Mouse (Mus musculus) adrenal gland, postnatal 25 days (tissue): ENCODE results near the gene Myt1l. TPM values are rescaled to one million over a fixed set of nuclear protein-coding genes. Genes with fewer than 3 reads are reported as not detected.
A peak's percentile ranks its signal among the peaks of the same experiment; 100 is the strongest.

Experiments
- DNase-seq: peaks from one replicate; pipeline ENCODE4 v3.0.0; 2021; ENCODE audit warnings: mixed read lengths
- total RNA-seq: library from RNA; stranded (reverse); gene quantifications from 2 replicates; pipeline ENCODE4 v1.2.3, GENCODE M21; 2021

Myt1l gene
- total RNA-seq, 1 experiment from 2014 or later, result 2.9 TPM

DNA sequence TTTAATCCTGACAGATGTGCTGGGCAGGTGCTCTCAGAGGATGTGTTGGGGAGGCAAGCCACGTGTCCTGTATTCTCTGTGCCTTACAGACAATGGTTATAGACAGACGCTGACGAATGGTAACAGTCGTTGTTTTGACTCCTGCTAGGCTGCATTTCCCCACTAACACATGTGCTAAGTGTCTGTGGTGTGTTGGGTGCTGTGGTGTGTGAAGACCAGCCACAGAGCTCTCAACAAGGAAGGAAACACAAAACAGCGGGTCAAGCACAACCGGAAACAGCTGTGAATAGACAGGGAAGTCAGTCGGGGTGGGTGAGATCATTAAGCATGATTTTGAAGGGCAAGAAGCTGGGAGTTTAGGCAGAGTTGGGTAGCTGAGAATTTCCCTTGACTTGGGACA is 41.1 kb downstream of the Myt1l start:
- DNase-seq, result no peak

DNA sequence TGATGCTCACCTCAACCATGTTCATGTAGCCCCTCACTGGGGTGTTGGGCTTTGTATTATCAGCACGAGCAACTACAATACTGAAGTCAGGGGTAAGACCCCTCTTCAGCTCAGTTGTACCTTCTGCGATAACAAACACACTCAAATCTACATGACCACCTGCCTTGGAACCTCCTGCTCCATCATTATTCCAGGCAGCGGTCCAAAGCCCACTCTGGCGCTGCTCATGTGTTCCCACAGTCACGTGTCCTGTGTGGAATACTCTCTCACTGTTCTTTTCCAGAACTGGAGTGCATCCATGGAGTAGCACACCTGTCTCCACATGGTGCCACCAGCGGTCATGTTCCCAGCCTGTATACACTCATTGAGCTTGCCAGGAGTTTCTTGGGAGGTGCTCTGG is 42.2 kb downstream of the Myt1l start:
- DNase-seq, result no peak

DNA sequence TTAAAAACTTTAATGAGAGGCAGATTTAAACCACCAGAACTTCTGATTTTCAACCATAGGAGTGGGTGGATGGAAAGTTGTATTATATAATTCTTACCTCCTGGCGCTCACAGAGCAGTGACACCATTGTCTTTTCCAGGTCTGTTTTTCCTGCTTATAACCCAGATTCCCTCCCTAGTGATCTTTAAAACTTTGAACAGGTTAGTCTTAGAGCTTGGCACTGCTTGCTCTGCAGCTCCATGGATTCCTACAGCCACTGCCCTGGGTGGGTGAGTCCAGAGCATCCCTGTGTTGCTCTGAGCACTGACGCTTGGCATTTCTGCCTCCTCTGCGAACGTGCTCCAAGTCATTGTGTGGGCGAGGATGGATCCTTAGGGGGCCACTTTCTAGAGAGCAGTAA is 43.4 kb downstream of the Myt1l start:
- no peak for DNase-seq

DNA sequence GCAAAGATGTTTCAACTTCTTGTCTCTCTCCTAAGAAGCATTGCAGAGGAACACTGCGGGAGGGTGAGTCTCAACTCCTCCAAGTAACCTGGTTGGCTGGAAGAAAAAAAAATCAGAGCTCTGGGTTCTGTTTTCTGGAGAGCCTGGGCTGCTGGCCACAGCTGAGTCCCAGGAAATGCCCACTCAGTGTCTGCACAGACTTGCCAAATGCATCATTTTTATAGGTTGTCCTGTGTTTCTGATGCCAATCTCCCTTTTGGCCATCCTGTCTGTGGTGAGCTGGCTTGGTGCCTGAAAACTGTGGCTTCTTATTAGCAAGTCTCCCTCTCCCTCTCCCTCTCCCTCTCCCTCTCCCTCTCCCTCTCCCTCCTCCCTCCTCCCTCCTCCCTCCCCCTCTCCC is 65.6 kb downstream of the Myt1l start:
- no peak for DNase-seq

DNA sequence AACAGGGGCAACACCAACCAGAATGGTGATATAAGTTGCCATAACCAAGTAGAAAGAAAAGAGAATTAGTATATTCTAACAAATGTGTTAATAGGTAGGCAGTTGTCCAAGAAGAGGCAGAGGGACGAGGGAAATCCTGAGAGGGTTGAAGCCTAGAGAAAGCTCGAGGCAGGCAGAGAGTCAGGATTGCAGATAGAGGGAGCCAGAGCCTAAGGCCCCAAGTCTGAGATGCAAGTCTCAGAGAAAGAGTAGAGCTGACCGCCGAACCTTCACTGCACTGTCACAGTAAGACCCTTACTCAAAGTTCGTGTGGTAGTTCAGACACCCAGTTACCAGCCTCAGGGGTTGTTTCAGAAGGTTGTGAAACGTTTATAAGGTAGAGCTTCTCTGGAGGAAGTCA is 71.7 kb downstream of the Myt1l start:
- DNase-seq, result no peak

DNA sequence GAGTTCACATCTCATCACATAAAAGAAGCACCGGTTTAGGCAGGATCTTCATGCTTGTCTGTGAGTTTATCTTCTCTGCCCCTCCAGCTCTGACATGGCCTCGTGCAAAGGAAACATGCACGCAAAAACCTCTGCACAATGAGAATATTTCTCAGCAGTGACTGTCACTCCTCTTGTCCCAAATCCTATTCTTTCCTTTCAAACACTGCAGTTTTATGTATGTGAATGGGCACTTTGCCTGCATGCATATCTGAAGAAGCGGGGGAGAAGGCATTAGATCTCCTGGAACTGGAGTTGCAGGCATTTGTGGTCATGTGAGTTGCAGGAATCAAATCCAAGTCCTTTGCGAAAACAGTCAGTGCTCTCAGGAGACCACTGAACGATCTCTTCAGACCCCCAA is 73.0 kb downstream of the Myt1l start:
- DNase-seq, result no peak

DNA sequence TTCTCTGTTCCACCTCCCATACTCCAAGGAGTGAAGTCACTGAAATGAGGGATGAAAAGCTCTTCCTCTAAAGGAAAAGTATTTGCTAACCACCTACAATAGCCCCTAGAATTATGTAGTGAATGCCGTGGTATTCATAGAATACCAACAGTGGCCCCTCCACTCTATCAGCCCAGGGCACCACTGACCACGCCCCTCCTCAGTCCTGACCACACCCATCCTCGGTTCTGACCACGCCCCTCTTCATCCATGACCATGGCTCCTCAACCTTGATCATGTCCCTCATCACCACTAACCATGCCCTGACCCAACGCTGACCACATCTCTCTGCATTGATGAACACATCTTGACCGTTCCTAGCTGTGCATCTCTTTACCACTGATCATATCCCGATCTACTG is 76.5 kb downstream of the Myt1l start:
- DNase-seq, result no peak

DNA sequence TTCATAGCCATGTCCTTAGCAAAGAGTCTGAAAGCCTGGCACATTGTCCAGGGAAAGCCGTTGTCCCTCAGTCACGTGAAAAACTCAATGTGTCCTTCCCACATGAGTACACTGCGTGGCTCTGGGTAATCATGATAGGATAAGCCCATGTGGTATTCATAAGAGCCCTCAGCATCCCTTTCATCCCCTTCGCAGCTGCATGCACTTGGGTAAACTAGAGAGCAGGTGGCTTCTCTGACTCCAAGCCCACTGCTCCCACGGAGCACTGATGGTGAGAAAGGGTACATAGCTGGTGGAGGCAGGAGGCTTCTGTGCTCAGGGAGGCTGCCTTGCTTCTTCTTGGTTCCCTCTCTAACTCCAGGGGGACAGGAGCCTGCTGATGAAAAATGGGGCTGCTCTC is 76.9 kb downstream of the Myt1l start:
- no peak for DNase-seq

DNA sequence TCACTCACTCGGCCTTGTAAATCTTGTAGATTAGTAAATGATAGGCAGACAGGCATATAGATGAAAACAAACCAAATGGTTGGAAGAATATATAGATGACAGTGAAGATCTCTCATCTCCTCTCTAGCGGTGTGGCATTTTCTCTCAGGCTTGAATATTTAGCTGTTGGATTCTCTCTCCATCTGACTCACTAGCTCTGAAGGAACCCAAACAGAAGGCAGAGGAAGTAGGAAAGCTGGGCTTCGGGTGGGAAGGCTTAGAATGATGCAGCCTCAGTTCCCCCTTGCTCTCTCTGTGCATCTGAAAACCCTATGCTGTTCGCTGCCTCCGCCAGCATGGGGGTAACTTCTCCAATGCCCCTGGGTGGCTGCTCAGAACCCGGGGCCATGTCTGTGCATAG is 78.0 kb downstream of the Myt1l start:
- no peak for DNase-seq

DNA sequence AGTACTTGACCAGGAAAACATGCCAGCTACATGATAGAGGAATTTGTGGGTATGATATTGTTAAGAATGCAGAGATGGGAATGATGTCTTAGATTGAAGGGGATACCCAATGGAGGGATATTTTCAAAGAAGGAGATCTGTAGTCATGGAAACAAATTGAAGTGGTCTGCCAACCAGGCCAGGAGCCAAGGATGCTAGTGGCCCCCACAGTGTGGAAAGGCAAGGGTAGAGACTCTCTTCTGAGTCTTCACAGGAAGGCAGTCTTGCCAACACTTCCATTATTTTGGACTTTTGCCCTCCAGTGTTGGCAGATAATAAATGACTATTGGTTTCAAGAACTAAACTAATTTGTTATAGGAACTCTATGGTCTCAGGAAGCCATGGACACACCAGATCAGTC is 89.6 kb downstream of the Myt1l start:
- no peak for DNase-seq

DNA sequence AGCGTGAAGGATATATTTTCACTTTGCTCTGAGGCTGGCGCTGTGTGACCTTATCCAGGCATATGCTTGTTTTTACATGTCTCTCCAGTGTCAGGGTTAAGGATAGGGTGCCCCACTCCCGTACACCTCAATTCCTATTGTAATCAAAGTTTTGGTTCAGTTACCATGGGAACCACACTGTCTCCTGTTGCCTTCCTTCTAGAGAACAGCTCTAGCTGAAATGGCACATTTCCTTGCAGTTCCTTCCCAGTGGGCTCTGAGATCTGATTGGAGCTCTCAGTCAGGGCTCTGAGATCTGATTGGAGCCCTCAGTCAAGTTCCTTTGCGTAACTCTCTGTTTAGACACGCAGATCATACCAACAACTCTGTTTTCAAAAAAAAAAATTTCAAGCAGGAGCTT is 93.3 kb downstream of the Myt1l start:
- no peak for DNase-seq

DNA sequence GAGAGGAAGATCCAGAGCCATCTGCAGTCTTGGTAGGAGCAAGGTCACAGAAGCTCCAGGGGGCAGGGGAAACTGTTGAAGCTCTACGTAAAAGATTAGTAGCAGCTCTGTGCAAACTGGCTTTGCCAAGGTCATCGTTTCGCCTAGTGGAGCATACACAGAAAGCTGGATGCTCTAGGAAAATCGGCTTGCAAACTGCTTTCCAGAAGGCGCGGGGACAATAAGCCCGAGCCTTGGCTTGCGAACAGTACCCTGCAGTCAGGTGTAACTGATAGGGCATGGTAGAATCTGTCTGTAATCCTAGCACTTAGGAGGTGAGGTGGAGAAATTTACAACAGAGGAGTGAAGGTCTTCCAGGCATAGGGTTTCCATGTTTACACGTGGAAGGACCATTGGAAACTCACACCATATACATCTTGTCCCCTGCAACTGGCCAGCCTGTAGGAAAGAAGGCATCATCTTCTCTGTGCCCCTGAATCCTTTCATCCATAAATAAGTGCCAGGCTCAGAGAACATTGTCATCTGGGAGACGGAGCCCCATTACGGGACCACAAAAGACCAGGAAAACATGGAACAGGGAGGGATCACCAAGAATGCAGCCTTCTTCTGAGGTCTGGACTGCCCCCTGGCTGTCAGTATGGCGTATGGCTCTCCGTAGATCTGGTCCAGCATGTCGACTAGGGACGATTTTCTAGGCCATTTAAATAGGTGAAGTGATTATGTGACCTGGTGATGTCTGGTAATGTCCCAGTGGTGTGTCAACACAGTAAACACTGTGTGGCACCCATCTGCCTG is 100.0 kb downstream of the Myt1l start:
- DNase-seq, result peak; percentile 20

DNA sequence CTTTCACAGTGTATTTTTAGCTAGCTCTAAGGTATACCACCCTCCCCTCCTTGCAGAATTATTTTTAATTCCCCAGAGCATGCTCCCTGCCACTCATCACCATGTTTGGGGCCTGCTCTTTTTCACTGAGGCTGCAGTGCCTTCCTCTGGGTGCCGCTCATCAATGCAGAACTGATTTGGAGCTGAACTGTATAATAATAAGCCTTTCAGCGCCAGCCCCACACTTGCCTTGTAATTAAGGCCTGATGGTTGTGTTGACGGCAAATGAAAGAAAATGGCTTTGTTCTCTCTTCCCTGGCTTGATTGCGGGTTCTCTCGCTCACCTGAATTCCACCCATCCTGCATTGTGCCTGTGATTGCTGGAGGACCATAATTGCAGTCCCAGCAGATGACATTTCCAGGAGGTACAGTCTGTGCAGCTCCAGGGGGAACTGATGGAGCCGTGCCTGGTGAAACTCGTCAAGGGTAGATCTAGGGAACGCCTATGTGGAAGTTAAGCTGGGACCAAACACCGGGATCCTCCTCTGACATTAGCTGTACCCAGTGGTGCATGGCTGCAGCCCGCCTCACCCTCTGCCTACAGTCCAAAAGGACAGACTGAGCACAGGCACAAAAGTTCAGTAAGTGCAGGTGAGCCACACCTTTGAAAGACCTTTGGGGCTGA is 101.8 kb downstream of the Myt1l start:
- no peak for DNase-seq

DNA sequence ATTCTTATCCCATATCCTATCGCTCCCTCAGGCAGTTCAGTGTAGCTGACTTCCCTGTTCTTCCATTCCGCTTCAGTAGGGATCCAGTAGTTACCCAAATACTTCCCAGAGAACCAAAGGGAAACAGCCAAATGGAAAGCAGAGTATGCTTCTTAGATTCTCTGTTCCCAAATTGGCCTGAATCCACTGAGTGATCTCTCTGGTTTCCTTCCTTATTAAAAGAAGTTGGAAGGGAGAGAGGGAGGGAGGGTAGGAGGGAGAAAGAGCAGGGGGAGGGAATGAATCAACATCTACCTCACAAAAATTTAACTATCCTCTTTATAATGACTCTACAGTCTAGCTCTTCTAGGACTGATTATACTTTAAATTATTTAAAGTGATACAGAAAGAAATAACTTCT is 106.3 kb downstream of the Myt1l start:
- no peak for DNase-seq

DNA sequence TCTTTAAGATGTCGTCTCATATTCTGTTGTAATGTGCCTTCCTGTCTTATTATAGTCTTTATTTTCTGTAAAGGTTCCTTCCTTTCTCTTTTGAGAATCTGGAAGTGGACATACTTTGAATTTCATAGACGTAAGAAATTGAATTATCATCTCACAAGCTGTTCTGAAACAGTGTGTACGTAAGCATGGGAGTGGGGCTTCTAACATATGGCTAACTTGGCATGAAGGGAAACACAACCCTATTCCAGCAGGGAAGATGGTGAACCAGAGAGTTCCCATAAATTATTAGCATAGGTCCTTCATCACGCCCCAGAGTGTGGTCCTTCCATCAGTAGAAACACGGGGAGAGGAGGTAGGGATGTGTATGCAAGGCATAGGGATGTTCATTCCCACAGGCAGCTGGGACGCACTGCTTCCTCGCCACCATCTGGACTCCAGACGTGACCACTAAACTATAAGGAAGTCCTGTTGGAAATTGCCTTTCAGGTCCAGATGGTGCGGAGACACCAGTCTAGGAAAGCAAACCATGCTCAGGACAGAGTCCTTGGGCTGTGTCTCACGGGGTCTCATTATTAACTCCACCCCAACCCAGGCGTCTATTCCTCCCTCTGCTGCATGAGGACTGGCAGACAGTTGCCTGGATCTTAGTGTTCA is 111.5 kb downstream of the Myt1l start:
- no peak for DNase-seq

DNA sequence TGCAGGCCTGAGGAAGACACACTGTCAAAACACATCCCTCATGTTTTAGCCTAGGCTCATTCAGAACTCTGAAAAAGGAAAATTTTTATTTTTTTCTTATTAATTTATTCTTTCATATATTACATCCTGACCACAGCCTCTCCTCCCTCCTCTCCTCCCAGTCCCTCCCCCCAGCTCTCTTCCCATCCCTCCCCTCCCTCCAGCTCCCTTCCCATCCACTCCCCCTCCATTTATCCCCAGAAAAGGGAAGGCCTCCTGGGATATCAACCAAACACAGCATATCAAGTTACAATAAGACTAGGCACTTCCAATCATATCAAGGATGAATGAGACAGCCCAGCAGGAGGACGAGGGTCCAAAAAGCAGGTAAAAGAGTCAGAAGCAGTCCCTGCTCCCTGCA is 112.0 kb downstream of the Myt1l start:
- DNase-seq, result no peak

DNA sequence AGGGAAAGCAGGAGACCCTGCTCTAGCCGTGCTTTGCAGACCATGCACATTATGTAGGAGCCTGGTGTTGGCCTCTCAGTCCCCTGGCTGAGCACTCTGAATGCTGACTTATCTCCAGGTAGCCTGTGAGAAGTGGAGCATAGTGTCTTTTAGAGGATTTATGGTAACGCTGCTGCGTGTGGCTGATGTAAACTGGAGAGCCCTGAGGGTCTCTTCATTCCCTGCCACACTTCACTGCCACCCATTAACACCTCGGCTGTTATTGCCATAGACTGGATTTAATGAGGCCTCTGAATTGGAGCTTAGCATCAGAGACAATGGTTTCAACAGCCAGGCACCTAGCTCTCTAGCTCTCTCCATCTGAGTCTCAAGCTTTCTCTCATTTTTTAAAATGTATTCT is 114.7 kb downstream of the Myt1l start:
- no peak for DNase-seq

DNA sequence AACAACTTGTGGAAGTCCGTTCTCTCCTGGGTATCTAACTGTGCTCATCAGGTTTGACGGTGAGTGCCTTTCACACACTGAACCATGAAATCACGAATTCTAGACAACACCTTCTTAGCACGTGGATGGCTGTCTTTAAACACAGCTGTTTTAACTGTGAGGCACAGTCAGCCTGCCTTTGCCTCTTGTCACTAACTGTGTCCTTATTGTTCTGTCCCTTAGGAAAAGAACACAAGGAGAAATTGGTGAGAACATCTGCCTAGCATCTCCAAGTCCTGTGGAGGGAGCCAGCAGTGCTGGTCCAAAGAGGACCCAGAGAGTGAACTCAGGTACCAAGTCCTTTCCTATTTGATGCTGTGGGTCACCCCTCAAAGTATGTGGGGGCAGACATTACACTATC is 115.9 kb downstream of the Myt1l start:
- no peak for DNase-seq

DNA sequence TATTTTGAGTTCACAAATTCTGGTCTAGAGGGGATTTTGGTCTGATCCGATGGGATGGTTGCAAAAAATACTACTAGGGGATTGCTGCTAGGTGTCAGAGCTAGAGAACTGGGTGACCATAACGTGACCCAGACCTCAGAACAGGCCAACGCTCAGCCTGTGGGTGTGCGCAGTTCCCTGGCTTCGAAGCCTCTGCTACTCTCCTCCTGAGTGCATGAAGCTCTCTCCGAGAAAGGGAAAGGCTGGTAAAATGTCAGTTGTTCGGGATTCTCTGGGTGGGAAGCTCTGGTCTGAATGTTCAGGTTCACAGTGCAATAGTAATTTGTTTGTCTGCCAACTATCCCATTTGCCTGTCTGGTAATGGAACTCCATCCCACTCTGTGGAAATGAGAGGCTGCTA is 116.5 kb downstream of the Myt1l start:
- no peak for DNase-seq

DNA sequence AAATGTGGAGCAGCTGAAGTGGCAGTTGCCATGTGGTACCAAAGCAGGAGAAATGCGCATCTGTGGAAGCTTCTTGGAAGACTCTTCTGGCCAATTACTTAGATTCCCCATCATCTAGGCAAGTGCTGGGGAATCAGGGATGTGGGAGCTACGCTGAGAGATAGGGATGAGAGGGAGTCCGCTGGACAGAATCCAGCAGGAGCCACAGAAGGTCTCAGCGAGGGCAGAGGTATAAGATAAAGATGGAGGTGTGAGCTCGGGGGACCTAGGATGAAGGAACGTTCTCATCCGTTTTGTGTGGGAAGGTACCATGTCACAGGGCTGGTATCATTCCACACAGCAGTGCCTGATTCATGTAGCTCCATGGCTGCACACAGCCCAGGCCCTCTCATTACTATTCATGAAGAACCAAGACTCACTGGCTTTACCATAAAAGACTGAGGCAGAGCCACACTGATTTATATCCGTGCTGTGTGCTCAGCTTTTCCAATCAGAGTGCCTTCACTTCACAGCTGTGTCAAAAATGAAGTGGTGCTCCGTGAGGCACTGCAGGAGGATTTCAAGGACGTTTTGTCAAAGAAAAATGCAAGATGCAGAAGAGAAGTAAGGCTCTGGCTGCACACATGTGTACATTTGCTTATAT is 121.4 kb downstream of the Myt1l start:
- DNase-seq, result no peak

DNA sequence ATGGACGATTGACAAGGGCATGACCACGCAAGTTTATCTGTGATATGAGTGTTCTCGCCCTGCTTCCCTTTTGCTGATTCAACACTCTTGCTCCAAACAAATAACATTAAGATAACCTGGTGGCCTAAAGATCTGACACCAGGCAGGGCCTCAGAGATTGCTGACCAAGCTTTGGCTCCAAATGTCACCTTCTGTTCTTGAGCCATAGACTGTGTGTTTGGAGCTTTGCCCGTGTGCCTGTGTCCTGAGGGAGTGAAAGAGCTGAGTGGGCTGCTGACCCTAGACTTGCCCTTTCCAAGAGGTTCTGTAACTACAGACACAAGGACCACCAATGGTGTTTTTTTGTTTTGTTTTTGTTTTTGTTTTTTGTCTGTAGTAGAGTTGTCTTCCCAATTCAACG is 124.3 kb downstream of the Myt1l start:
- DNase-seq, result no peak

DNA sequence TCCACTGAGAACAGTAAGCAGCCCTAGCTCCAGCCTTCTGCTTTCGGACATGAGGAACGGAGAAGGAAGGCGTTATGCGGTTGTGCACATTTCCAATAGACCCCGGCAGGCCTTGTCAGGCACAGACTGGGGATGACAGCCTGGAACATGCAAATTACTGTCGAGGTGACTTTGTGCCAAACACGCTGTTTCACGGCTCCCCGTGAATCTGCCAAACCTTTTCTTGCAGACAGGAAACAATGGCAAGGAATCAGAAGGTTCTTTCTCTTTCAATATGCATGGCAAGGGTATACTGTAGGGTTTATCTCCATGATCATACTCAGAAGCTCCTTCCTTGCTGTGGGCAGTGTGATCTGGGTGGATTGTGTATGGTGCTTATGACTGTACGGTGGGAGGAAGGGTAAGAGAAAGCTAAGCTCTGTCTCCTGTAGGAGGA is 127.0 kb downstream of the Myt1l start:
- no peak for DNase-seq

DNA sequence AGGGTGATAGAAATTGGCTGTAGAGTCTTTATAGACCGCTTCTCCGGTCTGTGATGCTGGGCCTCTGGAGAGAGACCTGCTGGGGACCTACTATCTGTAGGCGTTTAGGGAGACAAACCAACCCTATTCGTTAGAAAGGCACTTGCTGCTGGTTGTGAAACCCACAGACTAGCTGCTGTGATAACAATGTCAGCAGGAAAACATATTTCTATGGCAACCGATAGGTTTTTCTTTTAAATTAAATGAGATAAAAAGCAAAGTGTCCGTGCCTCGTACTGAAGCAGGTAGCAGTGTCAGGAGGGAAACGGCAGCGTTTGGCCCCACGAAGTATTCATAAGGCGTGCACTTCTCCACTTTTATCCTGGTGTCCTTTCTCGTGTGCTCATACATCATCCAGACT is 127.5 kb downstream of the Myt1l start:
- DNase-seq, result no peak
